Mouse (Mus musculus): ENCODE results near the gene Phlpp2. TPM values are rescaled to one million over a fixed set of nuclear protein-coding genes. Genes with fewer than 3 reads are reported as not detected.

The Phlpp2 gene
- total RNA-seq, 2 experiments from 2014 or later: 3.0 to 5.2 TPM

DNA sequence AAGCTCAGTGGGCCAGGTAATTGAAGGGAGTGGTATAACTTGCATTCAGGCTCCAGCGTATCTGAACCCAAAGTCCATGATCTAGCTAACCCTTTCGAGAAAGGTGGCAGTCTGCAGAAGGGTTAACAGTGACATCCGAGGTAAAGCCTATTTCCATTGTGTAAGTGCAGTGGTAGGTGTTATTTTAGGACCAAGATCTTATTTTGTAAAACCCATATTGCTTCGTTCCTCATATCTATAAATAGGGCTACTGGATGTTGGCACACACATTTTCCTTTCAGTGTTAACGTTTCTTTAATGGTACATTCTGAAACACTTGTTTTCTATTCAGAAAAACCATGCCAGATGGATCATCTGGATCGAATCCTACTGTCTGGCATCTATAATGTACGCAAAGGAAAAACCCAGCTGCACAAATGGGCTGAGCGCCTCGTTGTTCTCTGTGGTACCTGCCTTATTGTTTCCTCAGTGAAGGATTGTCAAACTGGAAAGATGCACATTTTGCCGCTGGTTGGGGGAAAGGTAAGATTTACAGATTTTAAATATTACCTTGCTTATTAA is 35.6 kb downstream of the Phlpp2 start:
- no peak for DNase-seq

DNA sequence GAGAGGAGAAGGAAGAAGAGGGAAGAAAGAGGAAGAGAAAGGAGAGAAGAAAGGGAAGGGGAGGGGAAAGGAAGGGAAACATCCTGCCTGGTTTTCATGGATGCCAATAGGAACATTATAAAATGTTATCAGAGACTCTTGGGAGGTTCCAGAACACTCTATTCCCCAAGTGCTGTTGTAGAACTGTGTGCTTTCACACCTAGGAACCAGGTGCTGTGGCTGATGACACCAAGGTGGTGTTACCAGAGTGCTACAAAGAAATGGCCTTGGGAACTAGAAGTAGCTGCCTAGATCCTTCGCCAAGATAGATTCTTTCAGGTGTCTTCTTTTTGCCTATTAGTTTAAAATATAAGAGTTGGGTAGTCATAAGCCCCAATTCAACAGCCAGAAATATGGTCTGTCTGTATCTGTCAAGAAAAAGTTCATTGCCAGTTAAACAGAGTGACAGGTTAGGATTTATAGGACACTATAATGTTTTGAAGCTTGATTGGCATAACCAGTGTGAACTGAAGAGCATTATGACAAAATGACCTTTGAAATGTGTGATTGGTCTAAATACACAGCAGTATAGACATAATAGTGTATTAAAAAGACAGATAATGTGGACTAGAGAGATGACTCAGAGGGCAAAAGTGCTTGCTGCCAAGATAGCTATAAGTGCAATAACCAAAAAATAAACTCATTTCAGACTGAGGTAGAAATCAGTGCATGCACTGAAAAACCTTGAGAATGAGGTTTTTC is 36.8 kb downstream of the Phlpp2 start:
- no peak for DNase-seq

DNA sequence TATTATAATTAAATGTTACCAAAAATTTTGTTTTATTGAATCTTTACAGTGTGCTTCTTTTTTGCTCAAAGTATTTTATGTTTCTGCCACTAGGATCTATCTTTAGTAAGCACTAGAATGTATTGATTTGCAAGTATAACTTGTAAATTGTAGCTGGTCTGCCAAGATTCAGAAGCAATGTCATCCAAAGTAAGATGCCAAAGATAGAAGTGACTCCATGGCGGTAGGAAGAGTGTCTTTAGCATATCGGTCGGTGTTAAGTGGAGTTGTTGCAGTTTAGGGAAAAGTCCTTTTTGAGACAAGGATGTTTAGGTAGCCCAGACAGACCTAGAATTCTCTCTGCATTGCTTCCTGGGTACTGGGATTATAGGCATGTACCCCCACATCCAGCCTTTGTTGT is 38.6 kb downstream of the Phlpp2 start:
- no peak for DNase-seq

DNA sequence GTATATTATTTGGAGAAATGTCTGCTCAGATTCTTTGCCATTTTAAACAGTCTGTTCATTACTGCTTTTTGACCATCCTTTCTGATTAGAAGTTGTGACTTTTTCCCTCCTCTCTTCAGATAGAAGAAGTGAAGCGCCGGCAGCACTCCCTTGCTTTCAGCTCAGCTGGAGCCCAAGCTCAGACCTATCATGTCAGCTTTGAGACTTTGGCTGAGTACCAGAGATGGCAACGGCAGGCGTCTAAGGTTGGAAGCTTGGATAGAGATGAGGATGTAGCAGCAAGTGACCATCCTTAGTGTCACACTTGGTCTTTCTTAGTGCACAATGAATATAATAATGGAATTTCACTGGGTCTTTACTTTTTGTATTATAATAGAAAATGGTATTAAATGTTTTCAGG is 39.0 kb downstream of the Phlpp2 start:
- DNase-seq: no peak

DNA sequence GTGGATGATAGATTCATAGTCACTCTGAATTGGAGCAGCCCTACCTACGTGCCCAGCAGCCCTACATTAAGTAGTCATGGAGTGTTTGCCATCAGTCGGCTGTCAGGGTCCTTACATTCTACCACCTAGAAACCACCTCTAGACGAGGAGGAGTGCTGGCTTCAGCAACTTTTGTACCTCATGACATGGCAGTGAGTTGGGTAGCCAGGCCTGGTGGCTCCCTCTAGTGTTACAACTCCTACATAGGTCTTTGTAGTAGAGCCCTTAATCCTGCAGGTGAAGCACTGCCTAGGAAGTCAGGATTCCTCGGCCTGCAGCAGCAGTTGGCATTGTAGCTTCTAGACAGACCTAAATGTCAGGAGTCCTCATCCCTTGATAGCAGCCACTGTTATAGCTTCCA is 48.9 kb downstream of the Phlpp2 start:
- peak; percentile 26 for DNase-seq

DNA sequence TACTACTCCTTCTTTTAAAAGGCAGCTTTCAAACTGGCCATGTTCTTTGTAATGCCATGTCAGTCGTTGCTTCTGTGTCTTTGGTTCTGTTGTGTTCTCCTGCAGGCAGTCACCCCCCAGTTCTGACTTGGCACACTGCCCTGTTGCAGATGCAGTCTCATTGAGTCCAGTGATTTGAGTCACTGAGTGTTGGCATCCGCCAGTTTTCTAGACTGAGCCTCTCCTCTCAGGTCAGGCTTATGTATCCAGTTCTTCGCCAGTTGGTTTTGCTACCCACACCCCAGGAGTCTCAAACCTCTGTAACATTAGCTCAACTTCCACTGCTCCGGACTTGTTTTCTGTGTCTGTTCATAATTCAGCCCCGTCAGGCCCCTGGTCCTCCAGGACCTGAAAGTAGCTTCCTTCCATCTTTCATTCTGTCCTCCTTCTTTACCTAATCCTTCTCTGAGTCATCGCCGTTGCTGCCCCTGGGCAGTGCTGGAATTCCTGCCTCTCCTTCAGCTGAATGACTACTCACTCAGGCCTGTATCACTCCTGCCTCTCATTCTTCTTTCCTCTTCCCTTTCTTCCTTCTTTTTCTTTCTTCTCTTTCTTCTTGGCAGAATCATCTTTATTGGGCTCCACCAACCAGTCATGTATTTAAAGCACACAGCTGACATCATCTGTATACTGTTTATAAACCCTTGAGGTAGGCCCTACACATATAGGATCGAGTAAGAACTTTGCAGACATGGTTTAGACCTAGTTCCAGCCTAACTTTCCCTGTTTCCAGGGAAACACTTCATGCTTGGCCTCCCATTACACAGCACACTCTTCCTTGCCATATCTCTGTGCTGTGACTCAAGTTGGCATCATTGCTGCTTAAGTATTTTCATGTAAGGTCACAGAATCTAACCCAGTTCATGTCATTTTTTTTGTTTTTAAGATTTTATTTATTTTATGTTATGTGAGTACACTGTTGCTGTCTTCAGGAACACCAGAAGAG is 52.4 kb downstream of the Phlpp2 start:
- DNase-seq: peak; percentile 15

DNA sequence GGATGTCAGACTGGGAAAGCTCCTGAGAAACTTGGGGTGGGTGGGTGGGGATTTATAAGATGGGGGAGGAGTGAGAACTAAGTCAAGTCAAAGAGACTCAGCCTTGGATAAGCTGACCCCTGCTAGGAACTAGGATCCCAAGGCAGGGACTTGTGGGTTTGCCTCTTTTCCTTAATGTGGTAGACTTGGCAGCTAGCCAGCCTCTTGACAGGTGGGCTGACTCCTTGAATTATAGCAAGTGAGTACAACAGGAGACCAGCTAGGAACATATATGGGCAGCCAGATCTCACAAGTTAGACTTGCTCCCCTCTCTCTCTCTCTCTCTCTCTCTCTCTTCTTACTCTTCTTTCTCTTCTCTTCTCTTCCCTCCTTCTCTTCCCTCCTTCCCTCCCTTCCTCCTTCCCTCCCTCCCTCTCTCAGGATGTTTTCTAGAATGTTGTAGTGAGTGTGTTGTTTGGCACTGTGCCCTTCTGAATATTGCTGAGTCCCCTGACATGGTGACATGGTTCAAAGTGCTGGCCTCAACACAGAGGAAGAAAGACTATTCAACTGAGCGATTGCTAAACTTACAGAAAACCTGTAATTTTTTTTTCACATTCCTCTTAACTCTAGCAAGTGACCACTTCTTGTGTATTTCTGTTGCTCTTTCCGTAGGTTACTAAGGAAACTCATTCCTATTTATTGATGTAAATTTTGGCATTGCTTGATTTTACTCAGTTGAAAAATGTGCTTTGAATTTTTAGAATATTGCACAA is 73.4 kb downstream of the Phlpp2 start:
- no peak for DNase-seq

DNA sequence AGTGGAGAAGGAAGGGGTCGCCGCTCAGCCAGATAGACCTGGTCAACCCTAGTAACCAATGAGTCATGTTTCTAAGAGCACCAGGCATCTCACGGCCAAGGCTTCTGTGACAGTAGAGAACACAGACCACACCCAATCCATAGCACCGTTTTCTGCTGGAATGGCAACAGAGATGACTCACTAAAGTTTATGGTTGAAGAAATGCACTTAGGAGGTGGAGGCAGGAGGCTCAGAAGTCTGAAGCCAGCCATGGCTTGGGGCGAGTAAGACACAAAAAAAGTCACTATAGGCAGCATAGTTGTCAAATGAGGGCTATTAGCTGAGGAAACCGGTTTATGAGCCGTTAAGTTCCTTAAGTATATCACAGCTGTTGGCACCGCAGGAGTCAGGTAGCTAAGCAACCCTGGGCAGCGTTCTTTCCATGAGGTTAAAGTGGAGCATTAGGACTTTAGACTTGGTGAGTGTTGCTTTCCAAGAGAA is 76.9 kb downstream of the Phlpp2 start:
- DNase-seq: no peak

DNA sequence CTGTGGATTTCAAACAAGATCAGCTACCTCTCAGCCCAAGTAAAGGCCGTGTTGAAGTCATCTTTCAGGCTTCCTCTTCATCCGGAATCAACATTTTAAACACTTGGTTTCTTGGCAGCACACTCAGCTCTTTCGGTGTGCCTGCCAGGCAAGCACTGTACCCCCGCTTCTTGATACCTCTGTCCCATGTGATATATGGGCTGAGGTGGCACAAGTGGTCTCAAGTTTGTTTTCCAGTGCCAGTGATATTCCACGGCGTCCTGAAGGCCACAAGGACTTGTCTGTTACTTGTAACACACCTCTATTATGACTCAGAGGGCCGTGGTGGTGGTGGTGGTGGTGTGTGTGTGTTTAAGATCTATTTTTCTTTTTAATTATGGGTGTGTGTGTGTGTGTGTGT is 77.4 kb downstream of the Phlpp2 start:
- no peak for DNase-seq

DNA sequence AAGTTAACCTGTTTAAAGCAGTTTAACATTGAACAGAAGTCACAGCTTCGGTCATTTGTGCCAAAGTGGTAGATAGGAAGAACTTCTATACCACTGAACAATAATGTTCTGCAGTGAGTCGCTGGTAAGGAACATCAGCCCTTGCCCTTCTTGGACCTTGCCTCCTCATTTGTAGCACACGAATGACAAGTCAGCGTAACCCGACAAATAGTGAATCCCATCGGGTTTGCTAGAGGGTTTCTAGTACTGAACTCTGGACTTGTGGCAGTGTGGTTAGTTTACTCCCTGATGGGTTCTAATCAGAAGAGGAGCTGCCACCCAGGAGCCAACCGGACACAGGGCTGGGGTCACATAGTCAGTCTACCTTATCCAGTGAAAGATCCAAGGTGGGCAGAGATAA is 77.9 kb downstream of the Phlpp2 start:
- DNase-seq: no peak

DNA sequence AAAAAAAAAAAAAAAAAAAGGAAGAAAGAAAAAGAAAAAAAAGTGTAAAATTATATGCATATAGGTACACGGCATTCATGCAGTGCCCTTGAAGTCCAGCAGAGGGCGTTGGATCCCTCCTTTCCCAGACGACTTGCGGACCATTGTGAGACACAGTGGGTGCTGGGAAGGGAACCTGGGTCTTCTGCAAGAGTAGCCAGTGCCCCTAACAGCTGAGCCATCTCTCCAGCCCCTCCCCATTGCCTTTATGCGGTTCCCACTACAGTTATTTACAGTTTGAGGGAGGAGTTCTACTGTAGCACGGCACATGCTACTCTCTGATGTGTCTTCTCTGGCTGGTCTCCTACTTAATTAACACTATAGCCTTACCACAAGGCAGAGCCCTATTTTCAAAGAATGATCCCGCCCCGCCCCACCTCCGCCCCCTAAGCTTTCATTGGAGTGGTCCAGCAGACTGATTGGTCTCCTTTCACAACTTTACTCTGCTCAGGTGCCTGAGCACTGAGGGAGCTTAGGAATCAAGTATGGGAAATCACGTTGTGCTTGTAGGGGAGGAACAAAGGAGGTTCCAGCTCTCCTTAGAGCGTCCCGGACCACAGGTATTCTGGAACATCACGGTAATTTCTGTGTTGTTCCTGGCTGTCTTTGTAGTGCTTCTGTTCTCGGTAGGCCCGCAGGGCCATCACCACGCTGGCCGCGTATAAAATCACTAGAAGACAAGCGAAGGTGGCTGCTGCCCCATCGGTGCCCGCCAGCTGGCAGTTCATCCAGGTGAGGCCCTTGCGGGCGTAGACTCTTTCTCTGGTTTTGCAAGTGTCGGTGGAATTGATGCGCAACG is 79.3 kb downstream of the Phlpp2 start:
- DNase-seq: no peak

DNA sequence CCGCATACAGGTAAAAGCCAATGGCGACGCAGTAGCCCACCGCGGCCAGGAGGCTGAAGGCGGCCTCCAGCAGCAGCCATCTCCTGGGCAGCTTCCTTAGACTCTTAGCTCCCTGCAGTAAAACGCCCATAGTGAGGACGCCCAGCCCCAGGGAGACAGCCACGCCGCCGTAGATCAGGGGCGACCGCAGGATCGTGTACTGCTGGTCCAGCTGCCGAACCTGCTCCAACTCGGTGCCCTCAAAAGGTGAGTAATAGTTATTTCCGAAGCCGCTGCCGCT is 79.9 kb downstream of the Phlpp2 start:
- DNase-seq: no peak

DNA sequence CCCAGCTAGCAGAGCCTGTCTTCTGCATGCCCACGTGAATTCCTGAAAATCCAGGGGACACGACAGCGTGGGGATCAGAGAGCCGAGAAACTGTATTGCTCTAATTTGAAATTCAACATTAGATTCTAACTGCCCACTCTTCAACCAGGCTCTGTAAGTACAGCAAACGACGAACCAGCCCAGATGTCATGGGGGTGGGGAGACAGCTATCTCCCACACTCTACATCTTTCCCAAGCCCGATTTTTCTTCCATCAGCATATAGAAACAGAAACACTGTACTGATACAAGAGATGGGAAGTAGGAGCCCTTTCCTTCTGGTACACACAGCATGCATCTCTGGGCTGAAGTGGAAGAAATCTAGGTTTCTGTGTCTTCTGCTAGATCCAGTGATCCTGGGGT is 83.8 kb downstream of the Phlpp2 start:
- no peak for DNase-seq

DNA sequence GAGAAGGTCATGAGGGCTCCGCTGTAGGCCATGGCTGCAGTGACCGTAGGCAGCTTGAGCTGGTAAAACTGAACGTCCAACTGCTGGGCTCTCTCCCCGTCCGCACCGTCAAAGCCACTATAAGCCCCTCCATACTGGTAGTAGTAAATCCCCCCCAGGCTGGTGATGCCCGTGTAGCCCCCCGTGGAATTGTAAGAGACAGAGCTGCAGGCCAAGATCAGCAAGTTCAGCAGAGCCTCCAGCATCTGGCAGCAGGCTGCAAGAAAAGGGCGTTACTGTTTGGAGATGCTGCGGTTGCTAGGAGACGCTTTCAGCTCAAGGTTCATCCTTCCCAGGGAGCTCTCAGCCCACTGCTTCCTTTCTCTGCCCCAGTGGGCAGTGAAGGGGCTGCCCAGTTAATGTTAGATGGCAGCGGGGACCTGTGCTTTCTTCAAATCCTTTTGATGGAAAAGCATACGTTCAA is 86.2 kb downstream of the Phlpp2 start:
- DNase-seq: no peak

DNA sequence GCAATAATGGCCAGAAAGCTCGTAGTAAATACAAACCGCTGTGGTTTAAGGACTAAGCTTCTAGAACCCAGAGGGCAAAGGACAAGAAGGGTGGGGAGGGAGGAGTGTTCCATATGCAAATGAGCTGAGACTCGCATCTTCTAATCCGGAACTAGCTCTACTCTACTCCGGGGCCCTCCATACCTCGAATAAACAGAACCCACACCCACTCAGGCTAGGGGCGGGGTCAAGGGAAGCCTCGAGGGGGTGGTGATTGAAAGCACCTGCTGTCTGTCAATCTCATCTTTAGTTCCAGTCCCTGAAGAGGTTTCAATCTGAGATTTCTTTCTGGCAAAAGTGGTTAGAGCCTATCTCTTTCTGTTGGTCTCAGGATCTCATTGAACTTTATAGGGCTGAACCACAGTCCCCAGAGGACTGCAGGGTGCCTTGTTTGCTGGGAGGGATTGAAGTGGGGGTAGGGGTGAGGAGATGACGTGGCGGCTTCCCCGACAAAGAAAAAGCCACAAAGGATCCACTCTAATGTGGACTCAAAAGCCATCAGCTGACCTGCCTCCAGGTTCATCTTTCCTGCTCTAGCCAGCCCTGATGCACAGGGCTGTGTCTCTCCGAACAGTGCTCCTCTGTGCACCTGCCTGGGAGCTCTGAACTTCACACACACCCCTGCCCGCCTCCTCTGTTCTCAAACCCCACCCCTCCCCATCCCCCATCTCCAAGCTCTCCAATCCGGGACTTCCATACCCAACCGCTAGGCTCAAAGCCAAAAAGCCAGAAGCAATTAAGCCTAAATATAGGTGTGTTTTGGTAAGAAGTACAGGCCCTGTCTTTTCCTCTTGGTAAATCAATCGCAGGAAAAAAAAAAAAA is 89.1 kb downstream of the Phlpp2 start:
- DNase-seq: no peak

DNA sequence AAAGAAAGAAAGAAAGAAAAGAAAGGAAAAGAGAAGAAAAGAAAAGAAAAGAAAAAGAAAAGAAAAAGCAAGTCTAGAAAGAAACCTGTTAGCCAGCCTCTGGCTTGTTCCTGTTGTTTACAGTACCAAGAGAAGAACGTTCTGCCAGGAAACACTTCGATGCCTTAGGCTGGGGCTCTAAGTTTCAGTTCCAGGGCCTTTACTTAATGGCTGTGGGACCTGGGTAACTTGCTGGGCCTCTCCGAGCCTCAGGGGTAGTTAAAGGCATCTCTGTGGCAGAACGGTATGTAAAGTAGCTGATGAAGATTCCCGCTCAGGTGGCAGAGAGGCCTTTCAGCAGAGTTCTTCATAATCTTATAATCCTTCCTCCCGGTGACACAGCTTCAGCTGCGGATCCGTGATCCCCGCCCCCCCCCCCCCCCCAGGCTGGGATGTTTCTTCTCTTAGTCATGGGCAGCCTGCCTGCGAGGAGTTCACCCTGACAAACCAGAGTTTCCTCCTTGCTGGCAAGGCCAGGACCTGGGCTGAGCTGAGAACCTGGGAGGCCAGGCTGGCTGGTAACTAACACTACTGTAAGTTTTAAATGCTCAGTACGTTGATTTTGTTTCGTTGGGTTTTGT is 89.8 kb downstream of the Phlpp2 start:
- DNase-seq: no peak

DNA sequence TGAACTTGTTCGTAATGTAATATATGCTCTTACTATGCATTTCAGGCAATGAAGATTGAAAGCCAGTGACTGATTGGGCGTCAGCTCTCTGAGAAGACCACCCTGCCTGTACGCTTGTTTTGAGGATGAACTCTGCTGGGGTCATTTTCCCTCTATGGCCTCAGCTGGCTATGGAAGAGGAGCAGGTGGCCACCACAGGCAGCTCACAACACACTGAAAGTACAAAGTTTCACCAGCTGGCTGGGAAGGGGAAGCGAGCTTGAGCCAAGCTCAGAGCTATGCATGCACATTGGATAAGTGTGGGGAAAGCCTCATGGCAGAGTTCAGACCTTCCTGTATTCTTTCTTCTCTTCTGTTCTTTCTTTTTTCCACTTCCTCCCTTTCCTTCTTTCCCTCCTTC is 90.8 kb downstream of the Phlpp2 start:
- no peak for DNase-seq

DNA sequence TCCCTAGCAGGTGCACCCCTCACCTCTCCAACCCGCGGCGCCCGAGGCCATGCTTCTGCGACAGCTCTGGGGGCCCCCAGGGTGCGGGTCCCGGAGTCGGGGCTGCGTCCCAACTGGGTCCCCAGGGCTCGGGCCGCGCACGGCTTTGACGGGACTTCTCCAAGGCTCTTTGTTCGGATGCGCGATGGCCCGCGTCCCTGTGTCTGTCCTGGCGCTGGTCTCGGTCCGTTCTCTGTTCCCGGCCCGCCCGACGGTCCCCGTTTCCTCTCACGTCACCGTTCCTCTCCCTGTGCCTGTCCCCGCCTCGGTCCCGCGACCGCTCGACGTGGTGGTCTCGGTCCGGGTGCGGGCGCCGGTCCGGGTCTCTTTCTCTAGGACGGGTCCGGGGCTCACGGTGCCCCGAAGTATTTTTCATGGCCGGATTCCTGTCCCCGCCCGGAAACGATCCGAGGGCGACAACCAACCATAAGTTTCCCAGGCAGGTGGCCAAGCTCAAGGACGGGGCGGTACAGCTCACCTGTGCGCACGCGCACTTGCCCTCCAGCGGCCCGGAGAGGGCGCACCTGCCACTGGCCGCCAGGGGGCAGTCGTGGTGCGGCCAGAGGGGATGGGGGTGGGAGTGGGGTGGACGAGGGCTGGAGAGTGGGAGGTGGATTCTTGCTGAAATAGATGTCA is 93.5 kb downstream of the Phlpp2 start, which contains the start of gene Marveld3:
TSS of gene Marveld3 (minus strand) at position 511 of the 675 bp plus-strand sequence.
- DNase-seq: peak; percentile 41

DNA sequence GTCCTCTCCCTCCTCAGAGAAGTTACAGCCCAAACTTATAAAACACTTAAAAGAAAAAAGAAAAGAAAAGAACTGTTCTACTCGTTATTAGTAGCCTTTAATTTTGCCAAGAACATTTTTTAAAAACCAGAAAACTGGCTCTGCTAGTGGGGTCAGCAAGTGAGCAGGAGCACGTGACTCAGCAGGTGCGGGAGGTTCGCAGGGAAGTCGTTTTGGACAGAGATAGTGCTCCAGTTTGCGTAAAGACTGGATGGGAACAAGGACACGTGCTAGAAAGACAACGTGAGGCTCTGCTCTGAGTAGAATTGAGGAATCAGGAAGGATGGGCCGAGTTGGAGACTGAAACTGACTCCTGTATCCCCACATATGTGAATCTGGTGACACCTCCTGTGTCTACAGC is 94.6 kb downstream of the Phlpp2 start:
- no peak for DNase-seq

Measured in gastrocnemius, postnatal 10 days (tissue).